Mouse (Mus musculus): ENCODE measurements at regions not wholly inside any gene's neighbourhood (a gene's known extent, or its start where the extent isn't known, plus 50 kb on each side); places are given as distances from the start of the nearest gene placed in this dataset.
"Not testable (repeated sequence)": the region's sequence is repeated elsewhere in the genome, so short reads cannot be mapped to it uniquely, and the experiment has no call there.

DNA sequence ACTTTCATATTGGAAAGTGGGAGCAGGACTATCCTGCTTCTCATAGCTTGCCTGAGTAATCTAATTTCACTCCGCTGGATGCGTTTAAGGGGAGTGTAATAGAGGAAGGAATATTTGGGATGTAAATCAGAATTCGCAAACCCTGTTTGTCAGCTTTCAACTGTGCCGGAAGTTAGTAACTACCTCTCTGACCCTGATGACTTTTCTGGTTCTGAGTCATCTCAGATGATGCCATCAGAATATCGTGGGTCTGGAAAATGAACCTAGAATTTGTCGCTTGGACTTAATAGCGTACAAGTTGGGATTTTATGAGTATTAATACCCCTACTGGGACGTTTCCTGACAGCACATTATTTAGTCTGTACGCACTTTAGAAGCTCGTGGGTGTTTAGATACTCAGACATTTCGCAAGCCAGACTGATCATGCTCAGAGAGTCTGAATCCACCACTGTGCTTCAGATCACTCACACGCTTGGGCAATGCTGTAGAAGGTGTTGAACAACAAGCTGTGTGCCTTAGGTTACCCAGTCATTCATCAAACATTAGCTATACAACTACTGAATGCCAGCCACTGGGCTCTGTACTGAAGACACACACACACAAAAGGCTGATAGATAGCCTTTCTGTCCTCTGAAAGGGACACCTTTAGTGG is 131.1 kb downstream of the Phlda1 start:
- no peak for DNase-seq (ENCODE audit: low read depth, low spot score)

DNA sequence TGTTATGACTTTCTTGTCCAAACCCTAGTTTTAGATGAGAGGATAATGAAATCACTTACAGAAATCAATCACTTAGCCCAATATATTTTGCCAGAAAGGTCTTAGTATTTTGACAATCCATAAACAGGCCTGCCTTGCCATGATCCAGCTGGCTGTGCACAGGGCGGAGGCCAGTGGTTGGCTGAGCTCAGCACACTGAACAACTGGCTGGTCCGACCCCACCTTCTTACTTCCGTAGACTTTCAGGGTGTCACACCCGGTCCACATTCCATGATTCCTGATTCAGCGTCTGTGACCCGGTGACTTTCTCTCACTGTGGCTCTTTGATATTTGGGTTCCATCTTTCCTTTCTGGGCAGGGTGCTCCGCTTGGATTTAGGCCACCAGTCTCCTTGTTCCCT is 133.8 kb downstream of the Phlda1 start:
- no peak for DNase-seq (ENCODE audit: low read depth, low spot score)

DNA sequence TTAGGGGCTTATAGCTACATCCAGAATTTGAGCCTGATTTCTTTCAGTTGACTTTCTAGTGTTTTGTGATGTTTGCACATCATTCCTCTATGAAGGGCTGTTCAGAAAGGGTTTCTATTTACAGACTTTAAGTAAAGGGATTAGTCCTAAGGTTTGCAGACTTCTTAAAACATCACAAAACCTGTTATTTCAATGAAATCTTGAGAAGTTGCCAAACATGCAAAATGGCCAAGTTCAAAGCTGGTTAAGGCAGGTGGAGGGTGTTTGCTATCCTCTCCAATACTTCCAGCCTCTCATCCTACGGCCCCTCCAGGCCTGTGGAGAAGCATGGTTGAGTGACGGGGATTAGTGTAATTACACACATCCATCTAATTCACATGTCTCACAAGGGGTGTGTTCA is 136.6 kb downstream of the Phlda1 start:
- DNase-seq (ENCODE audit: low read depth, low spot score): no peak

DNA sequence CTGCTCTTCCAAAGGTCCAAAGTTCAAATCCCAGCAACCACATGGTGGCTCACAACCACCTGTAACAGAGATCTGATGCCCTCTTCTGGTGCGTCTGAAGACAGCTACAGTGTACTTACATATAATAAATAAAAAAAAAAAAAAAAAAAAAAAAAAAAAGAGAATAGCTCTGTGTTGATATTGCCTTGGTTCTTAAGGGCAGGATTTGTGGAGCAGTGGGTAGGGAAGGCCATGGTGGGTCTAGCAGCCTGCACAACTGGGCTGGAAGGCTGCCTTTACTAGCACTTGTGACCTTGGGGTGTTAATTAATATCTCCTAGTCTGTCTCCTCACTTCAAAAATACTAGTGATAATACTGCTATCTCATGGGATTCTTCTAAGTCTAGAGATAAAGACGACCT is 147.7 kb downstream of the Phlda1 start:
- DNase-seq (ENCODE audit: low read depth, low spot score): not testable (repeated sequence)

DNA sequence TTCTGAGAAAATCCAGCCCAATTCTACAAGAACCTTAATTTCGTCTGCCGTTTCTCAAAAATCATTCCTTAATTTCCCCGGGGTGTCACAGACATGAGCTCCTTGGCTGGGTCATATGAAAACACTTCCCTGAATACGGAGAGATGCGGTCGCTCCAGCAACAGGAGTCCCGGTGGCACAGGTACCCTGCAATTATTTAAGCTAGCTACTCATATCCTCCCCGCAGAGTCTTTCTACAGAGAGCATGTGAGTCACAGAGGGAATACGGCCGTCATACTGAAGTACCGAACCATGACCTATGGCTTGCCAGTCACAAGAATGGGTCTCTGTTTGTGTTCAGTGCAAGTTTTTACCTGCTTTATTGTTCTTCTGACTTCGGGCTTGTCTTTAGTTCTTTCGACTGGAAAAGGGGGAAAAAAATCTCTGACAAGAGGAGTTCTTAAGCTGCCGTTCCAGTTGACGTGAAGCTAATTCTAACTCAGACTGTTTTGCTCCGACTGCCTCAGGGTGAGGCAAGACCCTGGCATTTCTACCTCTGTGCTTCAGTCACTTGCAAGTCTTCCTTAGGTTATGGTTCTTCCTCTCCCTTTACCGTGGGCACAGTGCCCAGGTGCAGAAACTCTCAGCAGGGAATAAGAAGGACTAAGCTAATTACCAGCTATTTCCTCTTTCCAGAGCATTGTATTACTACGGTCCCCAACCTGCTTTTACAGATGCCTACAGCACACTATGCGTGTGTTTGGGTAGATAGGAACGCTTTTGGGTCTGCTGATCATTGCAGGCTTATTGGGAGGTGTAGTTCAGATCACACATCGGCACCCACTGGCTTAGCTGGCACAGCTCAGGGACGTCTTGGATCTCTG is 148.5 kb downstream of the Phlda1 start:
- no peak for DNase-seq (ENCODE audit: low read depth, low spot score)

DNA sequence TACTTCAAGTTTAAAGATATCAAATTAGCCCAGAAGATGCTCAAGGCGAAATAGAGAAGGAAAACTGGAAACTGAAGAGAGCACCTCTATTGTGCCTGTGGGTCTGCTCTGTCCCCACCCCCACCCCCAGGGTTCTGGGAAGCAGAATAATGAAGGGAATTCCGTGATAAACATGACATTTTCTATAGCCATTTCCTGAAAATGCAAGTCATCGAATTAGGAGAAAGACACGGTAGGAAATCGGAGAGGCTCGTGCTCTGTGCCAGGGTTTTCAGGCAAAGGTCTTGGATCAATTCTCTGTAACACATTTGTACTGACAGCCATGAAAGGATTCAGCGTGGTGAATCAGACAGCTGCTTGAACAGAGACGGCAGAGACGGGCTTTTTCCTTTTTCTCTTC is 152.7 kb downstream of the Phlda1 start:
- DNase-seq (ENCODE audit: low read depth, low spot score): no peak

DNA sequence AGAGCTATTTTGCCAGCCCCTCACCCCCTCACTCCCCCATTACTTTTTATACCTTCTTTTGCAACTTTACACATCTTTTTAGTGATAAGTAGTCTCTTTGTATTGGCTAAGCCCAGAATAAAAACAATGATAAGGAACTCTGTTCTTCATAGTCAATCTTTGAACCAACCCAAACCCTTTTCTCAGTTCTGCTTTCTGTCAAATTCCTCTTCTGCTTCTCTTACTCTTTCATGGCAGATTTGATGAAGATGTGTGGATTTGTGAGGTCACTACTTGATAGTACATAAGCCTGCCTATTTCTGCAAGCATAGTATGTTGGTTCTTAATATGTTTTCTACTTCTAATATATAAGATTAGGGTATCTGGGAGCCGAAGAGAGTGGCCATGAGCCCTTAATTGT is 156.6 kb downstream of the Phlda1 start:
- no peak for DNase-seq (ENCODE audit: low read depth, low spot score)

DNA sequence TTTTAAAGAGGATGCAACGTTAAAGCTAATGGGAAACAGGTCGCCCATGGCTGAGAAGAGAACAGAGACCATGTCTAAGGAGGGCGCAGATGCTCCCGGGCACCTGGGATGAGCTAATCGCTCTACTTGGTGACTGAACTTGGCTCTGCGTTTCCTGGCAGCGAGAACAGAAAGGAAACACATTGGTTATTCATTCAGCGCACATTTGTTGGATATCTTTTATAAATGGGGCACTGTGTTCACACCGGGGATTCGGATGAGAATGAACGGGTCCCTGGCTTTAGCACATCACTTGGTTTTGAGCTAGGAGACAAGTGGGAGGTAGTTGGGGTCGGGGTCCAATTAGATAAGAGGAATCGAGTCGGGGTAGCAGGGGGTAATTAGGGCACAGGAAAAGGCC is 159.7 kb downstream of the Phlda1 start:
- no peak for DNase-seq (ENCODE audit: low read depth, low spot score)

DNA sequence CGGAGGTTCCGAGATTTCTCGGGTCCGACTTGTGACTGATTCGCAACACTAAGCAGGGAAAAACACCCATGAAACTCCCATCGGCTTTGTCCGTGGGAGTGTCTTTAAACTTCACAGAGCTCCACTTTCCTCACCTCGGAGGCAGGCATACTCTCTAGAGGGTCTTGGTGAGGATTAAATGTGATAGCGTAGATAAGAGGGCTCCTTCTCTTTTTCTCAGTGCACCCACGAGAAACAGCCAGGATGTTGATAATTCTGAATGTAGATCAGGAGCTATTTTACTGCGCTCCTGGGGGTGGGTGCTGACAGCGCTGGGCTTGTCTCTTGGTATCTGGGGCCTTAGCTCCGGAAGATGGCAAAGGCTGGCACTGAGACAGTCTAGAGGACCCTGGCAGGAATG is 160.9 kb downstream of the Phlda1 start:
- no peak for DNase-seq (ENCODE audit: low read depth, low spot score)

DNA sequence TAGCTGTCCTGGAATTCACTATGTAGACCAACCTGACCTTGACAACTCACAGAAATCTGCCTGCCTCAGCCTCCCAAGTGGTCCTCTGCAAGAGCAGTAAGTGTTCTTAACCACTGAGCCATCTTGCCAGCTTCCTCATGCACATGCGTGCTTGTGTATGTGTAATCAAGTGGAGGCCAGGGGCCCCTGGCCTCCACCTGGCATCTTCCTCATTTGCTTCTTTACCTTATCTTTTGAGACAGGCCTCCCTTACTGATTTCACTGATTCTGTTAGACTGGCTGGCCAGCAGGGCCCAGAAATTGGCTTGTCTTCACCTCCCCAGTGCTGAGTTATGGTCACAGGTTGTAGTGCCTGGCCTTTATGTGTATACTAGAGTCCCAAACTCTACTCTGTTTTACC is 162.6 kb downstream of the Phlda1 start:
- no peak for DNase-seq (ENCODE audit: low read depth, low spot score)

DNA sequence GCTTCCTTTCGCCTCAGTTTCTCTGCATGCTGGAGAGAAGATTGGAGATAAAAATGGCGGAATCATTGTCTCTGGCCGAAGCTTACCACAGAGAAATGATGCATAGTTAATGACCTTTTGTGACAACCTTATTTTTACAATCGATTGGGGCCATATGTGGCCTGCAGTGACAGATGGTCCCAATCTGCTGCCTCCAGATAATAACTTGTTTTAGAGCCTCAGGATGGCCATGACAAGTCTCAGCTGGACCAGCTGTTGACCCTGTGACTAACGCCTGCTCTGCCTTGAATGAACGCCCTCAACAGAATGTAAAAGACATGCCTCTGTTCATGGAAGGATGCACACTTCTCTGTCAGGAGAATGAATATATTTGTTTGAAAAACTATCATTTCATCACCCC is 163.6 kb downstream of the Phlda1 start:
- no peak for DNase-seq (ENCODE audit: low read depth, low spot score)

DNA sequence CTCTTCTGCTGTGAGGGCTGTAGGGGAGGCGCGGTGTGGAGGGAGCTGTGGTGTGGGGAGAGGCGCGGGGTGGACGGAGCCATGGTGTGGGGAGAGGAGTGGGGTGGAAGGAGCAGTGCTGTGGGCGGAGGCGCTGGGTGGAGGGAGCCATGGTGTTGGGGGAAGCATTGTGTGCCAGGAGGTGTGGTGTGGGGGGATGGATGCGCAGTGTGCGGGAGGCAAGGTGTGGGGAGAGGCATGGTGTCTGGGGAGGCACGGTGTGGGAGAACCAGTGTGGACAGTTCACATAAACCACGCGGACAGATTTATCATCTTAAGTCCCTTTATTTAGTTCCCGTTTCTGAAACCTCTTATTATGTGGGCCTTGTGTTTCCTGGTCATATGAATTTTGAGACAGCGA is 164.6 kb downstream of the Phlda1 start:
- no peak for DNase-seq (ENCODE audit: low read depth, low spot score)

DNA sequence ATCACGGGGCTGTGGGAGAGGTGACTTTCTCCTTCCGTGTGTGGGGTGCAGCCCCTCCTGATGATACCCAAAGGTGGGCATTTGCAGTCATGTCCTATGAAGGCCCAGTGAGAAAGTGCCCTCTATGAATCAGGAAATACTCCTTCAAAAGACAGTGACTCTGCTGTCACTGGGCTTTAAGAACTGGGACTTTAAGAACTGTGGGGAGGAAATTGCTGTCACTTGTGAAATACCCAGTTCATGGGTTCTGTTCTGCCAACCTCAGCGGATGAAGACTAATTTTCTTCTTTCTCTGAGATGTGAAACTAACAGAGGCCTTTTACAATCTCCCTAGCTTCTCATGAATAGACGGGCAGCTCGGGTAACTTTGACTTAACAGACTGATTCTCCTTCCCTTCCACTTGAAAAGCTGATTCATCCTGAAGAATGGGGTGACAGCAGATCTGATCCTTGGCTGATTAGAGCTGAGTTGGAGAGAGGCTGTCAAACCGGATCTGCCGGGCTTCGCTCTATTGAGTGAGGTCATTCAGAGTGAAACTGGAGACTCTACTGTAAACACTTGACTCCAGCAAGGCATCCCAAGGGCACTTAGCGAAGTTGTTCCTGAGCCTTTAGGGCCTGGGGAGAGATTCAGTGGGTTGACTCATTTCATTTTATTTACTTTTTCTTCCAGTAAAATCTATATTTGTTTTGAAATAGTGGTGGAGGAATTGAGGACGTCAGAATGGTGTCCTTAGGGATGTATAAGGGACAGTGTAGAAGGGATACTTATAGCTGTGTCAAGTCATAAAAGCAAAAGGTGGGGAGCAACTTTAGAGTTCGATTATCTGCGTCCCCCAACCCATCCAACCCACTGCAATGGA is 166.6 kb downstream of the Phlda1 start:
- DNase-seq (ENCODE audit: low read depth, low spot score): no peak

DNA sequence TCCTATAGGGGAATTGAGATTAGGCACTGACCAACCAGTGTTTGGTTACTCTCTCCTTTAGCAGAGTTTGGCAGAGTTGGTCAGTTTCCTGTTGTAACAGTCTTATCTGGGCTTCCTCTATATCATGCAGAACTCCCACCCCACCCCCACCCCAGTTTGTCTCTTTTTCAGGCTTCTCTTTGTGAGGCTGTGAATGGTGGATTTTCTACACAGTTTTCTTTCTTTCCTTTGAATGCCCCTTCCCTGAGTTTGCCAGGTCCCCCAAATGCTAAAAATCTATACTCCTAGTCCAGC is 167.2 kb downstream of the Phlda1 start:
- DNase-seq (ENCODE audit: low read depth, low spot score): no peak

DNA sequence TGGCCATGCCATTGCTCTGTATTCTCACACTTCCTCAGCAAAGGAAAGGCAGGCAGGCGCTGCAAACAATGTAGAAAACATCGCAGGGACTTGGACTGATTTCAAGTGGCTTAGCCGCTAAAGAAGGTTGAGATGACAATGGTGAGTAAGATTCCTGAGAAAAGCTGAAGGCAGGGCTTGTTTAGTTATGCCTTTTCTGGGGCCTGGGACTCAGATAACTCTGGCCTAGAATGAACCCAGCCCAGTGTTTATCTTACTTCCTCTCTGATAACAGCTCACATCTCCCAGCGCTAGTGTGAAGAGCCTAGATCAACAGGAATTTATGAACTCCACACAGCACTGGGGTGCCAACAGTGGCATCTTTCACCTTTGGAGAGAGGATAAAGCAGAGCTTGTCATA is 170.2 kb downstream of the Phlda1 start:
- DNase-seq (ENCODE audit: low read depth, low spot score): no peak

DNA sequence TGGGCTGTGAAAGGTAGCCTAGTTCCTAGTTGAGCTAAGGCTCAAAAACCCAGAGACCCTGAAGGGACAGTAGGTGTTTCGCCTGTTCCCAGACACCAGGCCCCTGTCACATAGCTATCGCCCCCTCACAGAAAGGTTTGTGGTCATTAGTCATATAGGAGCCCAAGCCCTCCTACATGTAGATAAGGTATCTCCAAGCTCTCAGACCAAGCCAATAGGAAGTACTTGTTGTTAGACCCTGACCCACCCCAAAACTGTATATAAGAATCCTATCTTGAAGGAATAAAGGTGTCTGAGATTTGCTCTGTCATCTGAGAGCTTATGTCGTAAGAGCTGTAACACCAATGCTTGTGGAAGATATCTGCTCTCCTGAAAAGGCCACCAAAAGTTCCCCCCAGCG is 174.8 kb downstream of the Phlda1 start:
- no peak for DNase-seq (ENCODE audit: low read depth, low spot score)

DNA sequence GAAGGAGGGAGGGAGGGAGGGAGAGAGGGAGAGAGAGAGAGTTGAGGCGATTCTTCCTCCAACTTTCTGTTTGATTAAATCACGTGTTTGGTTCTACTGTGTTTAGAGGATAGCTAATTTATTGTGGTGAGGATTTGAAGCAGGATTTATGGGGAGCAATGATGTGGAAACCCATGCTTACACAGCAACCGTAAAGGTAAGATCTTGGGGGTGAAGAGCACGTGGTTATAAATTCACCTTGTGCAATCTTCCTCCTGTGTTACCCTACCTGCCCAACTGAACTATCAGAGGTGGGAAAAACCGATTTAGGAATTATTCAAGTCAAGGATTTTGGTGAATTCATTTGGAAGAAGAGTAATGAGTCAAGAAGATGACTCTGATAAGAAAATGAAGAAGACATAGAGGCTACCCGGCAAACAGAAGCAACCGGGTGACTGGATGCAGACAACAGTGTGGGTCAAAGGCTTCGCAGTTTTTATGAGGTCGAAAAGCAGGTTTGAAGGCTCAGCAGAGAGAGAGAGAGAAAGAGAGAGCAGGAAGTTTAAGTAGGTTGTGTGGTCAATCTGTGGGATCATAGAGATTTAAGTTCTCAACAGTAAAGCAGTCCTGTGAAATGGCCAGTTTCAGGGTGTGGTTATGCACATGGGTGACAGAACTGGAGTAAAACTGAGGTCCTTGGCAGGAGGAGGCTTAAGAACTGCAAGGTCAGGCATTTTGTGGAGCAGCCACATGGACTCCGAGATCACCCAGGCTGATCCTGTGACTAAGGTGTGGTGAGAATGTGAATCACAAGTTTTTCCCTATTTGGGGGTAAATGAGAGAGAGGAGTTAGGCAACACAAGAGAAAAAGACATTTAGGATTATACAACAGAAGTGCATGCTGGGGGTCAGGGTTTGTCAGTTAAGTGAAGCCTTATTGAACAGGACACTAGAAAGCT is 178.6 kb downstream of the Phlda1 start:
- DNase-seq (ENCODE audit: low read depth, low spot score): no peak

DNA sequence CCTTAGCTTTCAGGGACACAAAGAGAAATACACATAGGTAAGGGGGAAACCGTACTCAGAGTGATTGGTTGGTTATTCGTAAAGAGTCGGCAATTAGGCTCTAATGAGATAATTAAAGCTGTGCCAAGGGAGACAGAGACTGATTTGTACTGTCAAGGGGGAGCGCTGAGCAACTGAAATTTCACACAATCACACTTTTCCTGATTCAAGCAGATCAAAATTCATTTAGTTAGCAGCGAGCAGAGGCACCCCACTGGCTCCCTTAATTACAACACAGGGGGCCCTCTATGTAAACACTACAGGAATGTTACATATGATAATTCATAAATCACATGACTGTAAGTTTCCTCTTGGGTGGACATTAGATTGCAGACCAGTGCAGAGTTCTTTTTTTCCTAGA is 180.5 kb downstream of the Phlda1 start:
- no peak for DNase-seq (ENCODE audit: low read depth, low spot score)

DNA sequence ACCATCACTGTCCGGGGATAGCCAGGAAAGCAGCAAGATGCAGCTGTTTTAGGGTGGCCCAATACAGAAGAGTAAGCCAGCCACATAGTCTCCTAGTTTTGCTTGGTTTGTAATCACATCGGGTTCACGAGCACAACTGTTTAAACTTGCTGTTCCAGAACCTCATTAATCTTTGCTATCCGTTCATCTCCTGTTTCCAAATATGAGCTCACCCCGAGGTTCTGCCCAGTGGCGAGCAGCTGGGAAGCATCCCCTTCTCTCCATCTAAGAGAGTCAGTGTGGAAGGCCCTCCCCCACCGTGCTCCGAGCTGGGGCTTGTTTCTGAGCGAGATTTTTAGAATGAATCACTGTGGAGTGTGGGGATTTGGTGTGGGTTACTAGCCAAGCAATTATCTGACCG is 183.5 kb downstream of the Phlda1 start:
- DNase-seq (ENCODE audit: low read depth, low spot score): no peak

DNA sequence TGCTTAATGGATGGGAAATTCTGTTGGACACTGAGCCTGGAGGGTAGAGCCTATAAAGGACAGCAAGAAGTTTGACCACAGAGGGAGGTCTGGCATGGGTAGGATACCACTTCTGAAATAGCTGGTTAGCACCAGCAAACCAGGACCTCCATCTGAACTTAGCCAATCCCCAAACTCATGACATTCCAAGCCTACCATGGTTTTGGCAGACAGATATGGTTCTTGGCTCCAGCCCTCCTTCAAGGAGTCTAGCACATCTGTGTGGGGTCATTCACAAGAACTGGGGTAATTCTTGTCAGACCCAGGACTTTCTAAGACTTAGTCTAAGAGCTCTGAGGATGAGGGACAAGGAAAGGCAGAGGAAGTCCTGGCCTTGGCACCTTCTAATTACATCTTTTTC is 187.7 kb downstream of the Phlda1 start:
- no peak for DNase-seq (ENCODE audit: low read depth, low spot score)

All from c-Kit-negative CD71-positive TER-119-positive erythroid progenitor cells, embryonic 14.5 days (primary cell).